Comparison of ENCODE assay signal across 9 mouse cellular contexts in genomic region chr19:34856021-34856651, GRCm38 (mm10). TPM values are rescaled to one million over a fixed set of nuclear protein-coding genes. Genes with fewer than 3 reads are reported as not detected.
DNase-seq lines count a peak whose midpoint lies in the region; ATAC-seq and TF ChIP-seq lines count a peak whose summit lies in the region.
"Had no signal": no experiment of that assay in that cellular context is flagged by ENCODE, and none has a peak within 500 bp of the region (broad histone marks: within the 10 kb centered on the region; RNA-seq: fewer than 3 reads in every experiment).

No protein-coding gene starts in this region.

- H3K9ac ChIP-seq in embryonic facial prominence, embryonic 14.5 days (ENCODE audit: low read depth, low read length), result no peak overlapping the region
- H3K9ac ChIP-seq: limb, embryonic 12.5 days had no signal

- intact Hi-C loops in left cerebral cortex, postnatal 4 days (cut with DNase I), result no loop called here
- intact Hi-C loops in left cerebral cortex, postnatal 25 days (cut with DNase I), result no loop called here
- intact Hi-C loops in gastrocnemius, postnatal 14 days (cut with DNase I; ENCODE audit: low total_unique reads), result no loop called here

- WGBS in embryonic facial prominence, embryonic 14.5 days, result 75% methylated on average over 12 of the region's 12 CpGs
- WGBS in embryonic facial prominence, embryonic 10.5 days, result 88% methylated on average over 12 of the region's 12 CpGs
- WGBS in lung, adult 2 months, result 50% methylated on average over 12 of the region's 12 CpGs

- no peak for ATAC-seq in embryonic facial prominence, embryonic 14.5 days (ENCODE audit: low read depth)

- peak; percentile 62 for DNase-seq in embryonic facial prominence, embryonic 14.5 days (ENCODE audit: low spot score)
- no peak for DNase-seq in embryonic facial prominence, embryonic 10.5 days (ENCODE audit: low spot score)
- DNase-seq in left cerebral cortex, postnatal 4 days, result peak; percentile 49
- no peak for DNase-seq in left cerebral cortex, postnatal 25 days (ENCODE audit: low spot score in 2 of 2)
- peak; percentile 34 for DNase-seq in gastrocnemius, postnatal 14 days
- peak; percentile 42 for DNase-seq in lung, adult 2 months
- DNase-seq in c-Kit-positive CD71-positive TER-119-positive erythroid progenitor cells, embryonic 14.5 days (ENCODE audit: low spot score), result no peak
- DNase-seq in layer of hippocampus, adult 8-10 months (ENCODE audit: low spot score in 2 of 2), result no peak

- no peaks in the 10 kb centered on the region for H3K36me3 ChIP-seq in embryonic facial prominence, embryonic 14.5 days (ENCODE audit: control insufficient read depth, insufficient read depth, low read length)
- no peaks in the 10 kb centered on the region for H3K36me3 ChIP-seq in embryonic facial prominence, embryonic 10.5 days (replicated peaks)
- H3K36me3 ChIP-seq: limb, embryonic 12.5 days had no signal

- H3K9me3 ChIP-seq in embryonic facial prominence, embryonic 14.5 days (ENCODE audit: control insufficient read depth, low read length), result no peaks in the 10 kb centered on the region
- no peaks in the 10 kb centered on the region for H3K9me3 ChIP-seq in embryonic facial prominence, embryonic 10.5 days
- H3K9me3 ChIP-seq: limb, embryonic 12.5 days had no signal

- no peak for TF ChIP-seq POLR2A in lung, adult 2 months (IDR thresholded peaks at IDR 0.05; ENCODE audit: borderline replicate concordance, extremely low read depth, low read depth, low read length)

- H3K4me1 ChIP-seq in embryonic facial prominence, embryonic 14.5 days (ENCODE audit: control insufficient read depth, insufficient read depth, low read length), result peaks cover 9% of the 10 kb centered on the region; the same call in 1 of the 2 replicates
- peaks cover 3% of the 10 kb centered on the region; the same call in 1 of the 2 replicates for H3K4me1 ChIP-seq in embryonic facial prominence, embryonic 10.5 days
- no peaks in the 10 kb centered on the region for H3K4me1 ChIP-seq in lung, adult 2 months (ENCODE audit: control insufficient read depth, insufficient read depth, low read length)

- H3K4me3 ChIP-seq in embryonic facial prominence, embryonic 14.5 days (ENCODE audit: low read depth, low read length), result no peak overlapping the region
- H3K4me3 ChIP-seq in embryonic facial prominence, embryonic 10.5 days, result no peak overlapping the region
- H3K4me3 ChIP-seq in lung, adult 2 months (replicated peaks; ENCODE audit: extremely low read depth, low read depth, low read length), result no peak overlapping the region
- H3K4me3 ChIP-seq: limb, embryonic 12.5 days had no signal

- no peak for TF ChIP-seq CTCF in lung, adult 2 months (IDR thresholded peaks at IDR 0.05; ENCODE audit: insufficient read depth, low read length)

- H3K27ac ChIP-seq in embryonic facial prominence, embryonic 14.5 days (replicated peaks; ENCODE audit: low read depth, low read length), result no peak overlapping the region
- H3K27ac ChIP-seq in embryonic facial prominence, embryonic 10.5 days (replicated peaks), result no peak overlapping the region
- H3K27ac ChIP-seq: limb, embryonic 12.5 days had no signal

- no peaks in the 10 kb centered on the region for H3K27me3 ChIP-seq in embryonic facial prominence, embryonic 14.5 days (replicated peaks; ENCODE audit: control insufficient read depth, insufficient read depth, low read length)
- H3K27me3 ChIP-seq in embryonic facial prominence, embryonic 10.5 days (replicated peaks; ENCODE audit: low read depth, poor library complexity, severe bottlenecking), result no peaks in the 10 kb centered on the region
- H3K27me3 ChIP-seq: limb, embryonic 12.5 days had no signal

- no peak overlapping the region for H3K4me2 ChIP-seq in embryonic facial prominence, embryonic 14.5 days (ENCODE audit: low read depth, low read length)
- H3K4me2 ChIP-seq: limb, embryonic 12.5 days had no signal

RNA-seq across cellular contexts. Expression of gene Pank1, which starts 23.1 kb away (rescaled TPM):
- 5.8 and 7.7 TPM in 2 replicates for polyA plus RNA-seq in embryonic facial prominence, embryonic 14.5 days (2014; fragmentation: Nextera tagmentation; extraction: Ambion mirVana)
- 6.3 and 7.5 TPM in 2 replicates for polyA plus RNA-seq in embryonic facial prominence, embryonic 10.5 days (2016; fragmentation: Nextera tagmentation; extraction: Ambion mirVana)
- 10 to 100 TPM; 18.0 to 18.8 TPM for total RNA-seq in left cerebral cortex, postnatal 4 days (2021)
- total RNA-seq in left cerebral cortex, postnatal 25 days (2021), result 10 to 100 TPM; 21.5 to 24.0 TPM
- 10 to 100 TPM in 1 of 2 experiments, 1 to 10 TPM in 1; 9.1 to 19.6 TPM for total RNA-seq in gastrocnemius, postnatal 14 days (2021)
- 1.4 and 2.6 TPM in 2 replicates for polyA plus RNA-seq in lung, adult 2 months (2012; rRNA removed)
- total RNA-seq in layer of hippocampus, adult 8-10 months (2022), result 10 to 100 TPM; 17.0 to 20.8 (median 19.8) TPM

Comparison
In these comparisons a context has a peak if more than half of its experiments do, and no peak if none do; other contexts are left out.
1. DNase-seq: peak in embryonic facial prominence, embryonic 14.5 days (single experiment), left cerebral cortex, postnatal 4 days (single experiment), gastrocnemius, postnatal 14 days (single experiment) and lung, adult 2 months (single experiment); none in embryonic facial prominence, embryonic 10.5 days (single experiment), left cerebral cortex, postnatal 25 days (0 of 2), c-Kit-positive CD71-positive TER-119-positive erythroid progenitor cells, embryonic 14.5 days (single experiment) and layer of hippocampus, adult 8-10 months (0 of 2).